Mouse (Mus musculus) ES-E14 (cell line): ENCODE data around the gene Wdr18.

Experiments
- CHD2 ChIP-seq: IDR thresholded peaks from 2 replicates; pipeline ENCODE4 v1.6.1; 2014; ENCODE audit warnings: mild to moderate bottlenecking, low read depth, low read length, inconsistent platforms
- HCFC1 ChIP-seq: IDR thresholded peaks from 2 replicates; pipeline ENCODE4 v1.6.1; 2012; ENCODE audit warnings: low read length, inconsistent platforms, borderline replicate concordance; ENCODE audit not compliant: insufficient read depth
- ZNF384 ChIP-seq: IDR thresholded peaks from 2 replicates; pipeline ENCODE4 v1.6.1; 2012; ENCODE audit warnings: low read depth, low read length, inconsistent platforms

- no peak for TF ChIP-seq HCFC1
- no peak for TF ChIP-seq ZNF384
- TF ChIP-seq CHD2, result no peak
Measured at GRCm38 (mm10) chr10:79928907-79929701, 30.8 kb upstream of the Wdr18 start.
